Comparison of ENCODE assay signal across 8 mouse cellular contexts in genomic region chr2:32637778-32638281, GRCm38 (mm10). TPM values are rescaled to one million over a fixed set of nuclear protein-coding genes. Genes with fewer than 3 reads are reported as not detected.
DNase-seq lines count a peak whose midpoint lies in the region; ATAC-seq and TF ChIP-seq lines count a peak whose summit lies in the region.

No protein-coding gene starts in this region.

- H3K79me2 ChIP-seq in liver, adult 2 months (ENCODE audit: control insufficient read depth, insufficient read depth, low read length), result no peaks in the 10 kb centered on the region

- H3K9me3 ChIP-seq in forebrain, embryonic 12.5 days, result no peaks in the 10 kb centered on the region
- no peaks in the 10 kb centered on the region for H3K9me3 ChIP-seq in forebrain, postnatal 0 days (ENCODE audit: low read length)
- H3K9me3 ChIP-seq in embryonic facial prominence, embryonic 12.5 days, result no peaks in the 10 kb centered on the region
- H3K9me3 ChIP-seq in hindbrain, embryonic 15.5 days, result no peaks in the 10 kb centered on the region

- TF ChIP-seq CTCF in forebrain, postnatal 0 days (IDR thresholded peaks at IDR 0.05; ENCODE audit: low read depth), result no peak
- TF ChIP-seq CTCF in liver, adult 2 months (IDR thresholded peaks at IDR 0.05; ENCODE audit: low read depth, low read length), result no peak

- H3K9ac ChIP-seq in forebrain, embryonic 12.5 days, result peak overlapping the region; percentile 29; the same call in 1 of the 2 replicates
- no peak overlapping the region for H3K9ac ChIP-seq in forebrain, postnatal 0 days
- no peak overlapping the region for H3K9ac ChIP-seq in embryonic facial prominence, embryonic 12.5 days
- H3K9ac ChIP-seq in hindbrain, embryonic 15.5 days, result no peak overlapping the region
- no peak overlapping the region for H3K9ac ChIP-seq in liver, adult 2 months (ENCODE audit: low read depth, low read length)

- H3K4me1 ChIP-seq in forebrain, embryonic 12.5 days, result peaks cover 9% of the 10 kb centered on the region
- H3K4me1 ChIP-seq in forebrain, postnatal 0 days (ENCODE audit: insufficient read depth), result no peaks in the 10 kb centered on the region
- H3K4me1 ChIP-seq in embryonic facial prominence, embryonic 12.5 days, result peaks cover 9% of the 10 kb centered on the region
- H3K4me1 ChIP-seq in hindbrain, embryonic 15.5 days (replicated peaks), result peaks cover 2% of the 10 kb centered on the region; the same call in 1 of the 2 replicates
- peaks cover 3% of the 10 kb centered on the region; the same call in 1 of the 2 replicates for H3K4me1 ChIP-seq in liver, adult 2 months (ENCODE audit: control insufficient read depth, insufficient read depth, low read length)

- ATAC-seq in forebrain, embryonic 12.5 days (ENCODE audit: low FRiP score), result no peak
- ATAC-seq in forebrain, postnatal 0 days, result no peak
- ATAC-seq in embryonic facial prominence, embryonic 12.5 days (ENCODE audit: insufficient number of reproducible peaks, insufficient read depth, low FRiP score, low TSS enrichment), result no peak
- peak; percentile 49; the same call in 1 of the 2 replicates for ATAC-seq in hindbrain, embryonic 15.5 days (ENCODE audit: low FRiP score, low read depth)

- 58% methylated on average over 11 of the region's 11 CpGs for WGBS in forebrain, embryonic 12.5 days
- 66% methylated on average over 11 of the region's 11 CpGs for WGBS in forebrain, postnatal 0 days
- 21% methylated on average over 11 of the region's 11 CpGs for WGBS in embryonic facial prominence, embryonic 12.5 days
- 31% methylated on average over 11 of the region's 11 CpGs for WGBS in hindbrain, embryonic 15.5 days
- WGBS in liver, adult 2 months, result 44% methylated on average over 11 of the region's 11 CpGs

- DNase-seq in forebrain, postnatal 0 days, result no peak
- DNase-seq in liver, adult 2 months (ENCODE audit: extremely low read depth, low read depth, low spot score), result peak; percentile 21
- peak; percentile 45 for DNase-seq in retina, embryonic 14.5 days (ENCODE audit: low spot score)
- DNase-seq in testis, postnatal 10 days (ENCODE audit: low spot score), result no peak
- DNase-seq in urinary bladder, adult 2 months (ENCODE audit: low spot score), result no peak

- no peak overlapping the region for H3K27ac ChIP-seq in forebrain, embryonic 12.5 days
- H3K27ac ChIP-seq in forebrain, postnatal 0 days (ENCODE audit: low read depth, low read length), result no peak overlapping the region
- peak overlapping the region; percentile 63 for H3K27ac ChIP-seq in embryonic facial prominence, embryonic 12.5 days
- no peak overlapping the region for H3K27ac ChIP-seq in hindbrain, embryonic 15.5 days (replicated peaks)
- H3K27ac ChIP-seq in liver, adult 2 months (replicated peaks; ENCODE audit: insufficient read depth, low read depth, low read length), result peak overlapping the region; percentile 1; the same call in 1 of the 2 replicates

- no peaks in the 10 kb centered on the region for H3K36me3 ChIP-seq in forebrain, embryonic 12.5 days (replicated peaks)
- H3K36me3 ChIP-seq in forebrain, postnatal 0 days (ENCODE audit: insufficient read depth), result peaks cover 7% of the 10 kb centered on the region
- H3K36me3 ChIP-seq in embryonic facial prominence, embryonic 12.5 days, result no peaks in the 10 kb centered on the region
- H3K36me3 ChIP-seq in hindbrain, embryonic 15.5 days, result peaks cover 4% of the 10 kb centered on the region; the same call in 1 of the 2 replicates
- H3K36me3 ChIP-seq in liver, adult 2 months (ENCODE audit: control insufficient read depth, insufficient read depth, low read length), result no peaks in the 10 kb centered on the region

- no peaks in the 10 kb centered on the region for H3K27me3 ChIP-seq in forebrain, embryonic 12.5 days
- H3K27me3 ChIP-seq in forebrain, postnatal 0 days (ENCODE audit: insufficient read depth, low read length), result no peaks in the 10 kb centered on the region
- no peaks in the 10 kb centered on the region for H3K27me3 ChIP-seq in embryonic facial prominence, embryonic 12.5 days
- H3K27me3 ChIP-seq in hindbrain, embryonic 15.5 days, result no peaks in the 10 kb centered on the region
- no peaks in the 10 kb centered on the region for H3K27me3 ChIP-seq in liver, adult 2 months (ENCODE audit: control insufficient read depth, insufficient read depth, low read length)

- H3K4me2 ChIP-seq in forebrain, embryonic 12.5 days, result no peak overlapping the region
- H3K4me2 ChIP-seq in forebrain, postnatal 0 days (ENCODE audit: low read depth), result no peak overlapping the region
- H3K4me2 ChIP-seq in embryonic facial prominence, embryonic 12.5 days (replicated peaks), result no peak overlapping the region
- no peak overlapping the region for H3K4me2 ChIP-seq in hindbrain, embryonic 15.5 days

- no peak overlapping the region for H3K4me3 ChIP-seq in forebrain, embryonic 12.5 days (replicated peaks)
- H3K4me3 ChIP-seq in forebrain, postnatal 0 days (ENCODE audit: low read depth, low read length), result no peak overlapping the region
- H3K4me3 ChIP-seq in embryonic facial prominence, embryonic 12.5 days, result no peak overlapping the region
- no peak overlapping the region for H3K4me3 ChIP-seq in hindbrain, embryonic 15.5 days
- no peak overlapping the region for H3K4me3 ChIP-seq in liver, adult 2 months (ENCODE audit: insufficient read depth, low read depth, low read length)

- TF ChIP-seq POLR2A in liver, adult 2 months (IDR thresholded peaks at IDR 0.05; ENCODE audit: extremely low read depth, insufficient read depth, low read length), result no peak

RNA-seq across cellular contexts. Expression of gene Eng, which starts 8.6 kb away (rescaled TPM):
- polyA plus RNA-seq in forebrain, embryonic 12.5 days (2016; fragmentation: Nextera tagmentation; extraction: Ambion mirVana), result 21.0 and 21.4 TPM in 2 replicates
- total RNA-seq in forebrain, postnatal 0 days (2014; rRNA removed), result 8.2 and 14.7 TPM in 2 replicates
- 19.3 and 22.1 TPM in 2 replicates for polyA plus RNA-seq in forebrain, postnatal 0 days (2015; fragmentation: Nextera tagmentation; extraction: Ambion mirVana)
- polyA plus RNA-seq in embryonic facial prominence, embryonic 12.5 days (2016; fragmentation: Nextera tagmentation; extraction: Ambion mirVana), result 32.1 and 36.4 TPM in 2 replicates
- polyA plus RNA-seq in hindbrain, embryonic 15.5 days (2015; fragmentation: Nextera tagmentation; extraction: Ambion mirVana), result 29.2 and 33.9 TPM in 2 replicates
- total RNA-seq in liver, adult 2 months (2014; rRNA removed), result 14.2 and 25.9 TPM in 2 replicates
- 55.0 and 70.8 TPM in 2 replicates for polyA plus RNA-seq in liver, adult 2 months (2012; rRNA removed)
- 59.8 and 73.9 TPM in 2 replicates for polyA plus RNA-seq in urinary bladder, adult 2 months (2012; rRNA removed)

RNA-seq across cellular contexts. Expression of gene Ak1, which starts 16.3 kb away (rescaled TPM):
- 27.0 and 32.1 TPM in 2 replicates for polyA plus RNA-seq in forebrain, embryonic 12.5 days (2016; fragmentation: Nextera tagmentation; extraction: Ambion mirVana)
- total RNA-seq in forebrain, postnatal 0 days (2014; rRNA removed), result 114 and 123 TPM in 2 replicates
- 119 and 123 TPM in 2 replicates for polyA plus RNA-seq in forebrain, postnatal 0 days (2015; fragmentation: Nextera tagmentation; extraction: Ambion mirVana)
- 19.4 and 24.1 TPM in 2 replicates for polyA plus RNA-seq in embryonic facial prominence, embryonic 12.5 days (2016; fragmentation: Nextera tagmentation; extraction: Ambion mirVana)
- 89.0 and 95.9 TPM in 2 replicates for polyA plus RNA-seq in hindbrain, embryonic 15.5 days (2015; fragmentation: Nextera tagmentation; extraction: Ambion mirVana)
- total RNA-seq in liver, adult 2 months (2014; rRNA removed), result 0.47 and 1.4 TPM in 2 replicates
- polyA plus RNA-seq in liver, adult 2 months (2012; rRNA removed), result 0.26 and 0.34 TPM in 2 replicates
- polyA plus RNA-seq in urinary bladder, adult 2 months (2012; rRNA removed), result 43.8 and 59.1 TPM in 2 replicates

RNA-seq across cellular contexts. Expression of gene St6galnac6, which starts 38.3 kb away (rescaled TPM):
- 11.6 and 11.7 TPM in 2 replicates for polyA plus RNA-seq in forebrain, embryonic 12.5 days (2016; fragmentation: Nextera tagmentation; extraction: Ambion mirVana)
- 65.3 and 72.9 TPM in 2 replicates for total RNA-seq in forebrain, postnatal 0 days (2014; rRNA removed)
- 34.8 and 42.3 TPM in 2 replicates for polyA plus RNA-seq in forebrain, postnatal 0 days (2015; fragmentation: Nextera tagmentation; extraction: Ambion mirVana)
- polyA plus RNA-seq in embryonic facial prominence, embryonic 12.5 days (2016; fragmentation: Nextera tagmentation; extraction: Ambion mirVana), result 26.4 and 28.1 TPM in 2 replicates
- 24.1 and 27.7 TPM in 2 replicates for polyA plus RNA-seq in hindbrain, embryonic 15.5 days (2015; fragmentation: Nextera tagmentation; extraction: Ambion mirVana)
- 38.0 and 45.6 TPM in 2 replicates for total RNA-seq in liver, adult 2 months (2014; rRNA removed)
- polyA plus RNA-seq in liver, adult 2 months (2012; rRNA removed), result 90.0 and 134 TPM in 2 replicates
- 20.8 and 33.1 TPM in 2 replicates for polyA plus RNA-seq in urinary bladder, adult 2 months (2012; rRNA removed)

RNA-seq across cellular contexts. Expression of gene St6galnac4, which starts 50.9 kb away (rescaled TPM):
- polyA plus RNA-seq in forebrain, embryonic 12.5 days (2016; fragmentation: Nextera tagmentation; extraction: Ambion mirVana), result 15.1 and 17.0 TPM in 2 replicates
- total RNA-seq in forebrain, postnatal 0 days (2014; rRNA removed), result 32.4 and 35.5 TPM in 2 replicates
- polyA plus RNA-seq in forebrain, postnatal 0 days (2015; fragmentation: Nextera tagmentation; extraction: Ambion mirVana), result 31.3 and 33.2 TPM in 2 replicates
- polyA plus RNA-seq in embryonic facial prominence, embryonic 12.5 days (2016; fragmentation: Nextera tagmentation; extraction: Ambion mirVana), result 32.7 and 36.5 TPM in 2 replicates
- polyA plus RNA-seq in hindbrain, embryonic 15.5 days (2015; fragmentation: Nextera tagmentation; extraction: Ambion mirVana), result 41.2 and 41.9 TPM in 2 replicates
- 0.74 and 1.2 TPM in 2 replicates for total RNA-seq in liver, adult 2 months (2014; rRNA removed)
- 2.2 and 2.5 TPM in 2 replicates for polyA plus RNA-seq in liver, adult 2 months (2012; rRNA removed)
- 13.3 and 16.1 TPM in 2 replicates for polyA plus RNA-seq in urinary bladder, adult 2 months (2012; rRNA removed)

Comparison
In these comparisons a context has a peak if more than half of its experiments do, and no peak if none do; other contexts are left out.
1. H3K27ac ChIP-seq: peak in embryonic facial prominence, embryonic 12.5 days (single experiment) and liver, adult 2 months (single experiment); none in forebrain, embryonic 12.5 days (single experiment), forebrain, postnatal 0 days (single experiment) and hindbrain, embryonic 15.5 days (single experiment).
2. DNase-seq: peak in liver, adult 2 months (single experiment) and retina, embryonic 14.5 days (single experiment); none in forebrain, postnatal 0 days (single experiment), testis, postnatal 10 days (single experiment) and urinary bladder, adult 2 months (single experiment).
3. RNA of gene Ak1, which starts 16.3 kb away (polyA plus RNA-seq): 119 to 123 TPM in forebrain, postnatal 0 days, 89.0 to 95.9 TPM in hindbrain, embryonic 15.5 days, 43.8 to 59.1 TPM in urinary bladder, adult 2 months, 27.0 to 32.1 TPM in forebrain, embryonic 12.5 days and 19.4 to 24.1 TPM in embryonic facial prominence, embryonic 12.5 days; 0.26 to 0.34 TPM in liver, adult 2 months; every median in the first group is over 10 times any median in the second.